Mouse (Mus musculus): Measurements from ENCODE around the gene Tnfsfm13.
"Not testable (repeated sequence)": the region's sequence is repeated elsewhere in the genome, so short reads cannot be mapped to it uniquely, and the experiment has no call there.

Tnfsfm13 gene

DNA sequence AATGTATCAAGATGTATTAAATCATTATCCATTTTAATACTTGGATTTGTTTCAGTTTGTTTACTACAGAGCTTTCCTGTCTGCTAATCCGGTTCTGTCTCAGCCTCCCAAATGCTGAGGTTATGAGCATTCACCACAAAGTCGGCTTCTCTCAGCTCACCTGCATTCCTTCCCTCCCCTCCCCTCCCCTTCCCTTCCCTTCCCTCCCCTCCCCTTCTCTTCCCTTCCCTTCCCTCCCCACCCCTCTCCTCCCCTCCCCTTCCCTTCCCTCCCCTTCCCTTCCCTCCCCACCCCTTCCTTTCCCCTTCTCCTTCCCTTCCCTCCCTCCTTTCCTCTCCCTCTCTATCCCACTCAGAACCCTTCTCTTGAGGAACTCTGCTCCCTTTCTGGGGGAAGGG is 8.7 kb upstream of the Tnfsfm13 start:
- CTCF ChIA-PET = no interaction called here

DNA sequence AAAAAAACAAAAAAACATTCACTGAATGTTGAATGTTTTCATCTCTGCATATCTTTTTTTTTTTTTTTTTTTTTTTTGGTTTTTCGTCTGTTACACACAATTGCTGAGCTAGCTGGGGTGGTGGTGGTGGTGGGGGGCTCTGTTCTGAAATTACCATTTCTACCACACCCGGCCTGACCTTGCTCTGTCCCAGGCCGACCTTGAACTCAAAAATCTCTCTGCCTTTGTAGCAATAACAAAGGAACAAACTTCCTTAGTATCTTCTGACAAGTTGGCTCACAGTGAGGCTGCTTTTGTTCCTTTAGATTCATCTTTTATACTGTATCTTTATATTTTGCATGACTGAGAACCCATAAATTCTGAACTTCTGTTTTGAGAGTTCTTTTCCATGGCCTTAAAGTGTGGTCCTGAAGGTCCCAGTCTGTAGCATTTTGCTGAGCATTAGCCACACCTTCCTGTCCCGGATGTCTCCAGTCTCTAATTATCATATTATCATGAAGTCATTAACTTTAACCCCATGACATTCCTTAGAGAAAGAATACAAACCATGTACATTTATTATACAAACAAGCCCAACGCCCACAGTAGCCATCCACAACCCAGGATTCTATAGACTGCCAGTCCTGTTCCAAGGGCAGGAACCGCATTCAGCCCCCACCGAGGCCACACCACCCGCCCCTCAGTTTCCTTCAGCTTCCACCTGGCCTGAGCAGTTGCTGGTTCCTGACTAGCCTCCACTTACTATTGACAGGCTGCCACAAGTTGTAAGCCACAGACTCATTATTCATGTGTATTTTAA is 8.1 kb upstream of the Tnfsfm13 start:
- CTCF ChIA-PET = interaction anchor here (0.6 kb wide), 1 partner anchor 844 kb away, joined by 5 read pairs; no protein-coding TSS in a partner anchor

DNA sequence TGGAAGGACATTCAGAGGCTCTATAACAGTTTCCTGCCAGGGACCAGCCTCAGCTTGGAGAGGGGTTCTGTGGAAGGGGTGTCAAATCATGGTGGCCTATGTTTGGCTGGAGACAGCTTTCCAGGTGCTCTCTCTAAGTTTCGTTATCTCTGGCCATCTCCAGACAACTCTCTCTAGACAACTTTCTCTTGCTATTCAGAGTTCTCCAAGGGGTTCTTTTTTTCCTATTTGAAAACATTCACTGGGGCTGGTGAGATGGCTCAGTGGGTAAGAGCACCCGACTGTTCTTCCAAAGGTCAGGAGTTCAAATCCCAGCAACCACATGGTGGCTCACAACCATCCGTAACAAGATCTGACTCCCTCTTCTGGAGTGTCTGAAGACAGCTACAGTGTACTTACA is 7.5 kb upstream of the Tnfsfm13 start:
- CTCF ChIA-PET = interaction anchor here (0.6 kb wide), 1 partner anchor 845 kb away, joined by 5 read pairs; no protein-coding TSS in a partner anchor

DNA sequence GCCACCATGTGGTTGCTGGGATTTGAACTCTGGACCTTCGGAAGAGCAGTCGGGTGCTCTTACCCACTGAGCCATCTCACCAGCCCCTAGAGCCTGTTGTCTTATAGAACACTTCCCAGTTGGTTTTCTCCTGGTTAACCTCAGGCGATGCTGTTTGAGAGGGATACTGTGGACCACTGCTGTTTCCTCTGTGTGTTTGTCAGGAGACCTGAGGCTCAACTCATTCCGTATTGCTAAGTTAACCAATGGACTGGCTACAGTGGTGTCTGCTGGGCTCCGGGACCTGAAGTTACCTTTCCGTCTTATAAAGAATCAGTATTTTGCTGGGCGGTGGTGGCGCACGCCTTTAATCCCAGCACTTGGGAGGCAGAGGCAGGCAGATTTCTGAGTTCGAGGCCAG is 7.0 kb upstream of the Tnfsfm13 start:
- CTCF ChIA-PET = not testable (repeated sequence)

DNA sequence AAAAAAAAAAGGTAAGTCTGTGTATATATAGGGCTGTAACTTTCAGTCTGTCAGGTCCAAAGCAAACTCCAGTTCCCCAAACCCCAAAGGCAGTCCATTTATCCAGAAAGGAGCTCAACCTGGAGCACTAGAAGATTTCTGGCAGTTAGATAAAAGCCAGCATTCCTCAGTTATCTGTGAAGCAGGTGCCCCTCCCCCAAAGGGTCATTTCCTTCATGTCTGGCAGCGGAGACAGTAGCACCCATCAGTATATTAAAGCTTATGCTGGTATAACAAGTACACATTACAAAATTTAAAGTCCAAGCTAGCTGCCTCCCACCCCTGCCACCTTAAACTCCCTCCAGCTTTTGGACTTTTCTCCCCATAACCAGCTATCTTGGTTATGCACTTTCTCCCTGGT is 3.7 kb upstream of the Tnfsfm13 start:
- CTCF ChIA-PET = no interaction called here

DNA sequence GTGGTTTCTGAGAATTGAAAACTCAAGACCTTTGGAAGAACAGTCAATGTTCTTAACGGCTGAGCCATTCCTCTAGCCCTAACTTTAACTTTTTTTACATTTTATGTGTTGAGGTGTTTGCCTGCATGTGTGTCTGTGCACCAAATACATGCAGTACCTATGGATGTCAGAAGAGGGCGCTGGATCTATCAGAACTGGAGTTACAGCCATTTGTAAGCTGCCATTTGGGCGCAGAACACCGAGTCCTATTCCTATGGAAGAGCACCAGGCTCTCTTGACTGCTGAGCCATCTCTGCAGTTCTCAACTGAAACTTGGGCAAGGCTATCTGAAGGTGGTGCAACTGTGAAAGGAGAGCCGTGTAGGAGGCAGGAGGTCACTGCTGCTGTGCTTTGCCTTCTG is 2.7 kb upstream of the Tnfsfm13 start:
- CTCF ChIA-PET = interaction anchor here (0.5 kb wide), 1 partner anchor 808 kb away, joined by 3 read pairs; no protein-coding TSS in a partner anchor

DNA sequence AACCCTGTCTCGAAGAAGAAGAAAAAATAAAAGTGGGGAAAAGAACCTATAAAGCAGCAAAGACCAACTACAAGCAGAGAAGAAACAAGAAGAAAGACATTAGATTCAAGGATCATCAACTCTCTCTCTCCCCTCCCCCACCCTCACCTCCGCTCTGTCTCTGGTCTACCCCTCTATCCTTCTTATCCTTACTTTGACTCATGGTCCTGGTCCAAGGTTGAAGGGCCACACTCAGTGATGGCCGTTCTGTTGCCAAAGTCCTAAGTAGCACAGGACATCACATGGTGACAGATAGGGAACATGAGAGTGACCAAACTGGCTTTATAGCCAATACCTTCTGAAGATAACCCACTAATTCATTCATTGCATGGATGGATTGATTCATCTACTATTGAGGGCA is 1.5 kb upstream of the Tnfsfm13 start:
- CTCF ChIA-PET = no interaction called here

DNA sequence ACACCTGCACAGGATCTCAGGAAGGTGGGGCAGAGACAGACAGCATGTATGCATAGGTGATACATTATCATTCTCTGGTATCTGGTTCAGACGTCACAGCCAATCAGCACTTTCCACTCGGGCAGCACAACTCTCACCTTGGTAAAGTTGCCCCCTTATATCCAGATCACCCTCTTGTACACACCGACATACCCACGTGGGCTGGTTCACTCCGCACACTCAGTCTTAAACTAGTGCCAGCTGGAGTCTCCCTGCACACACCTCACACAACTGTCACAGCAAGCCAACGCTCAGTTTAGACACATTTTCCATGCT is 895 bp downstream of the Tnfsfm13 start:
- CTCF ChIA-PET = no interaction called here

DNA sequence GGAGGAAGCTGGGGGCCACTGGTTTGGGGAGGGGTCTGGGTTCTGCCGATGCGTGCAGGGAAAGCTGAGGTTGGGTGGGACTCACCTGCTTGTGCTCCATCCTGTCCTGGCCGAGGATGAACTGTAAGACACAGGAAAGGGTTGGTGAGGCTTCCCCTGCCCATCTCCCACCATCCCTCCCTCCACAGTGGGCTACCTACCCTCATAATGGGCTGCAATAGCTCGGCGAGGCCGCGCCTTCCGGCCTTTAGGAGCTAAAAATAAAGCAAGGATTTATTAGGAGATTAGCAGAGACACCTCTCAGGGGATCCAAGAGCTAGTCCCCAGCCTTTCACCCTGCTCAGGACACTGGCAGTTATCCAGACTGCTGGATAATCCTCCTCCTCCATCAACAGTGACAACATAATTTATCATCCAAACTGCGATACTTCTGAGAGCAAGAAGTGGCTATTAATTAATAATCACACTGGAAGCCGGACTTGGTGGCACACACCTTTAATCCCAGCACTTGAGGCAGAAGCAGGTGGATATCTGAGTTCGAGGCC is 2.4 kb downstream of the Tnfsfm13 start:
- CTCF ChIA-PET = no interaction called here

DNA sequence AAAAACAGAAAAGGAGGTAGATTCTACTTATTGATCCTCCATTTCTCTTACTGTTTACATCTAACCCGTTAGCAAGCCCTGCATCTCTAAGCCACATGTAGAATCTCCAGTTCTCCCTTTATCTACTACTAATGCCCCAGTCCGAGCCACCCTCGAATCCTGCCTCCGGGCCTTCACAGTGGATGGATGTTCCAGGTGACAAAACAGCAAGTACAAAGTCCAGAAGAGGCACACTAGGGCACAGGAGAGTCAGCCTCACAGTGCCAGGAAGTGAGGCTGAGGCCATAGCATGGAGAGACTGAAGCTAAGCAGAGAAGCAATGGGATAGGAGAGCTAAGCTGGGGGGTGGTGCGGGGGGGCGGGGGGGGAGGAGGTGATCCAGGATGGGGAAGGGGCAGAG is 3.0 kb downstream of the Tnfsfm13 start:
- CTCF ChIA-PET = no interaction called here

DNA sequence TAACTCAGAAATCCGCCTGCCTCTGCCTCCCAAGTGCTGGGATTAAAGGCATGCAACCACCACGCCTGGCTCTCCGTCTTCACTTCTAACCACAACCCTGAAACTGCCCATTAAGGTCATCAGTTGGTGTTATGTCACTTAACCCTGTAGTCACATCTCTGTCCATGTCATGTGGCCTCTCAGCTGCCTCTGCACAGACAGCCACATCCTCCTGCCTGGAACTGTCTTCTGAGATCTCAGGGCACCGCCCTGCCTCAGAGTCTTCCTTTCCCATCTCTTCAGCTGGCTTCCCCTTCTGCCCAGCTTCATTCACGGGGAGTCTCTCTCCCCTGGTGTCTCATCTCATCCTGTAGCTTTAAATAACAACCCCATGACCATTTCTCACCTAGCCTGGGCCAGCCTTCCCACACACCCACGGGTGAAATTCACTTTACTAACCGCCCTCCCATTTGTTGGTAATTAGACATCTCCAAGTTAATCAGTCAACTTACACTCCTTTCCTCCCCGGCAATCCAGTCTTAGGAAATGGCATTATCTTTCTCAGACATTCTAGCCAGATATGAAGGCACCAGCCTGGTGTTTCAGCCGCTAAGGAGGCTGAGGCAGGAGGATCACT is 3.6 kb downstream of the Tnfsfm13 start:
- CTCF ChIA-PET = interaction anchor here (0.6 kb wide), 1 partner anchor 320 kb away, joined by 3 read pairs; no protein-coding TSS in a partner anchor

DNA sequence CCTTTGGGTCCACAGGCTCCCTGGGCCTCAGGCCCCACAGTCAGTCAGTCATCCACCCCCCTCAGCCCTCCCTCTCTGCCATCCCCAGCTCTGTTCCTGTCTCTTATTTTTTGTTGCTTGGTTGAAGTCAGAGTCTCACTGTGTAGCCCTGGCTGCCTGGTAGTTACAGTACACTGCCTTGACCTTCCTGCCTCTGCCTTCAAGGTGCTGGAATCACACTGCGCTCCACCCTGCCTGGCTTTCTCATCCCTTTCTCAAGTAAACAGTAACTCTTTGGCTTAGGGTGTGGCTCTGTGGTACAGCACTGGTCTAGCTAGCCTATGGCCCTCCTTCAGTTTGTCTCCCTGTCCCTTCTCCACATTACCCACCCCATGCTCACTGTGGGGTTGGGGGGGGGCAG is 6.0 kb downstream of the Tnfsfm13 start:
- CTCF ChIA-PET = no interaction called here

DNA sequence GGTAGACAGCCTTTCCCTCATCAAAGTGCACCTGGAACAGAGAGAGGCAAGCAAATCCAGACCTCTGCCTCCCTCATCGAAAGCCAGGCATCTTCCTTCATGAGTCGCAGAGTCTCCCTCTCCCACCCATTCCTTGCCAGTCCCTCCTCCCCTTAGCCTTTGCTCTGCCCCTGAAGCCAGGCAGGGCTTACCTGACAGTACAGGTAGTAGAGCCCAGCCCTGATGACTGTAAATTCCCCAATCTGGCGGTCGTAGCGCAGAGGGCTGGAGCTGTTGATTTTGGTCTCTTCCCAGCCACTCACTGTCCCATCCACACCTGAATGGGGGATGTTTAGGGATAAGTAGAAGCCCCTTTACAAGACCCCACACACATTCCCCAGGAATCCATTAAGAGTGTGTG is 8.8 kb downstream of the Tnfsfm13 start:
- CTCF ChIA-PET = no interaction called here

DNA sequence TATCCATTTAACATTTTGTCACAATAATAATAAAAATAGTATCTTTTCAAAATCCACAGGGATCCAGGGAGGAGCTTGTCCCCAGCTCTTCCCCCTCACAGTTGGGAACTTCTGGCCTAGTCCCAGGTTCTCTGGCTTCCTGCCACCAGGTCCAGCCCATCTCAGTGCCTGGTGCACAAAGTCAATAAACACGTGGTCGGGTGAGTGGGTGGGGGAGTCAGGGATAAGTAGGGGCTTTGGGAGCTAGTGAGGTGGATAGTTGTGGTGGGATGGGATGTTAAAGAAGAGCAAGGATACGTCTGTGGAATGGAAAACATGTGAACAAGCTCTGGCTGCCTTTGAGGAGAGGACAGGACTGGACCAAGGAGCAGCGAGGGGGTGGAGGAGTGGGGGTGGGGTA is 9.5 kb downstream of the Tnfsfm13 start:
- CTCF ChIA-PET = interaction anchor here (0.5 kb wide), 1 partner anchor 70 kb away, joined by 3 read pairs; no protein-coding TSS in a partner anchor

DNA sequence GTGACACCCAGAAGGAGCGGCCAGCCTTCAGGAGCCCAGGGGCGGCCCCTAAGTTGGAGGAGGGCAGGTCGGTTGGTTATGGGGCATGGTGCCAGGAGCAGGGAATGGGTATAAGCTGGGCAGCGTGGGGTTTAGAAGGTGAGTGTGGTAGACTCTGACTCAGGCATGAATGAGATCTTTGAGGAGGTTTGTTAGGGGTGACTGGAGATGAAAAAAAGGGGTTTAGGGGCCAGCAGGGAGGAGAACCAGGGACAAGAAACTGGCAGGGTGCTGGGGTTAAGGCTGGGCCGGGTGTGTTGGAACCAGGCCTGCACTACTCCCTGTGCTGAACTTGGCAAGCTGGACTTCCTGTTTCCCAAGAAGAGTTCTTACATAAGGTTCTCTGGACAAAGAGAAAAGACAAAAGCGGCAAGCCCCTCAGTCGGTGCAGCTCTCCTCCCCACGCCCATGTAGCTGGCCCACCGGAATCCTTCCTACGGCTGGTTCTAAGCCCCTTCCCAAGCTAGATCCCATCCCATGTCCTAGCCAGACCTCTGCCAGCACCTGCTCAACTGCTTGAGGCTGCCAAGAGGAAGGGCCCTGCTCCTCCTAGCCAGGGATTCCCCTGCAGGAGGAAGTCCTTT is 10.3 kb downstream of the Tnfsfm13 start, which contains the start of gene Tnfsf13:
Gene Tnfsf13, minus strand, starts transcription at position 259 of the 623 bp plus-strand sequence.
- CTCF ChIA-PET = interaction anchor here (0.5 kb wide), 1 partner anchor 27 kb away, joined by 3 read pairs; no protein-coding TSS in a partner anchor

DNA sequence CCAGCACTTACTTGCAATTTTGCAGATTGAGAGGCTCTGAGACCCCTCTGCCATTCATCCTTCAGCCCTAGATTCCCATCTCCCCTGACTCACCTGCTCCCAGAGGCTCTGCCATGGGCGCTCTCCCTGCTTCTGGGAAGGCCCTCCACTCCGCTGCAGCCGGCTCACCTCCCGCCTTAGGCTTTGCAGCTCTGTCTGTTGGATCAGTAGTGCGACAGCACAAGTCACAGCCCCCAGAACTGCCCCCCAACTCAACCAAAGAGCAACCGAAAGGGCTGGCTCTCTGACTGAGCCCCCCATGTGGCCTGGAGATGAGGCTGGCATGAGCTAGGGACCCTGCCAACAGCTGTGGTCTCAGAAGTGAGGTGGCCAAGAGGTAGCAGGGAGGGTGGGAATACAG is 11.0 kb downstream of the Tnfsfm13 start:
- CTCF ChIA-PET = no interaction called here

DNA sequence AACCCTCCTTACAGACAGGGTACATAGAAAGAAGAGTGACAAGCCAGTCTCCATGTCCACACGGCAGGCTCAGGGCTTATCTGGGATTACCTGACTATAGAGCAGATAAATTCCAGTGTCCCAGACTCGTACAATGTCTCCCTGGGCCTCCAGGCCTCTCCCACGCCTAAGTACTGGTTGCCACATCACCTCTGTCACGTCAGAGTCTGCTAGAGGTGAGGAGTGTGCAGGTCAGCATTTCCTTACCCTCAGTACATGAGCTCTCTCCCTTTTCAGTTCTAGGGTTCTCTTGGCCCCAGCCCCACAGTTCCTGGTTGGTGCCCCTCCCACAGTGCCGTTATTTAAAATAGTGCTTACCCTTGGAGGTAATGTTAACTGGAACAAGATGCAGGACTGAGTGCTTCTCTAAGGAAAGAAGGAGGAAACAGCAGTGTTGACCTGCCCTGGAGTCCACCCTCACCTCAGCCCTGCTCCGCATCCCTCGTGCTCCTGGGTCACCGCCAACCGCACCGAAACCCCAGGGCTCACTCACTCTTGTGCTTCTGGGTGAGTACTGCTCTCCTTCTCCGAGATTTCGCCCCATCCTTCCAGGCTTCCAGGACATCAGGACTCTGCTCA is 11.7 kb downstream of the Tnfsfm13 start:
- CTCF ChIA-PET = no interaction called here

DNA sequence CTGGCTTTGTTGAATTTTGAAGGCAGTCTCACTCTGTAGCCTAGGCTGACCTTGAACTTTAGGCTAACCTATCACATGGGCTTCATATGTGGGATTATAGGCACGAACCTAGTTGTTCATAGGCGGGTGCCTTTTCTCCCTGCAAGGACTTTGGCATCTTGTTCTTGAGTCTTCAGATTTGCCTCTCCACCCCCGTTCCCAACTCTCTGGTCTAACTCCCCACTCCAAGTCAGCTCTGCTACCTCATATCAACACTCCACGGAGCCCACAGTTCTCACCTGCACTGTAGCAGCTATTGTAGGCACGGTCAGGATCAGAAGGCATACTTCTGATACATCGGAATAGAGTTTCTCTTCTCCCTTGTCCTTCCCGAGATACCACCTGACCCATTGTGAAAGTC is 12.3 kb downstream of the Tnfsfm13 start:
- CTCF ChIA-PET = interaction anchor here (1.0 to 1.1 kb wide), 2 partner anchors 51 to 153 kb away, joined by 3 read pairs; no protein-coding TSS in a partner anchor

DNA sequence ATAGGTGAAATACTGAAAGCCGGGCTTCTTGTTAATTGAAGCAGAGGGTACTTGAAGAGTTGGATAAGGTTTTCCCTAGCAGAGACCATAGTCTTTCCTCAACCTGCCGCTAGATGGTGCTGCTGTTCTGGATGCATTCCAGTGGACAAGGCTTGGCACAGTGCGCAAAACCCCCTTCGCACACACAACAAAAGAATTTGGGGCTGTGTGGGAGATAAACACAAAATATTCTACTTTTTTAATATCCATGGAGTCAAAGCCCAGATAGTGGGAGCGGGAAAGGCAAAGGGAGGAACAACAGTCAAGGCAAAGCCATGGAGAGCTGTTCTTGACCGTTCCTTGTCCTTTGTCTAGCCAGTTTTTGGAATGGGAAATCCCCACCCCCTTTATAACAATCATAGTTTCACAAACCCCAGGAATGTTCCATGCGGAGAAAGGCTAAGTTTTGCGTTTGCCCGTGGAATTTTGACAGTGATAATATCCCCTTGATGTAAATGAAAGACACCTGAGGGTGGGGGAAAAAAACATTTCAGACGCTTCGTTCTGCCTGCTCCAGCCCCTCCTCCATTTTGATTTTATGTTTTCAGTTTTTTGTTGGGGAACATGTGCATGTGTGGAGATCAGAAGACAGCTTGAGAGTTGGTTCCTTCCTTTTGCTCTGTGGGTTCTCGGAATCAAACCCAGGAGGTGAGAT is 12.9 kb downstream of the Tnfsfm13 start:
- CTCF ChIA-PET = interaction anchor here (0.5 to 1.1 kb wide), 3 partner anchors 41 to 154 kb away, joined by 3 to 6 read pairs (median 3); no protein-coding TSS in a partner anchor

DNA sequence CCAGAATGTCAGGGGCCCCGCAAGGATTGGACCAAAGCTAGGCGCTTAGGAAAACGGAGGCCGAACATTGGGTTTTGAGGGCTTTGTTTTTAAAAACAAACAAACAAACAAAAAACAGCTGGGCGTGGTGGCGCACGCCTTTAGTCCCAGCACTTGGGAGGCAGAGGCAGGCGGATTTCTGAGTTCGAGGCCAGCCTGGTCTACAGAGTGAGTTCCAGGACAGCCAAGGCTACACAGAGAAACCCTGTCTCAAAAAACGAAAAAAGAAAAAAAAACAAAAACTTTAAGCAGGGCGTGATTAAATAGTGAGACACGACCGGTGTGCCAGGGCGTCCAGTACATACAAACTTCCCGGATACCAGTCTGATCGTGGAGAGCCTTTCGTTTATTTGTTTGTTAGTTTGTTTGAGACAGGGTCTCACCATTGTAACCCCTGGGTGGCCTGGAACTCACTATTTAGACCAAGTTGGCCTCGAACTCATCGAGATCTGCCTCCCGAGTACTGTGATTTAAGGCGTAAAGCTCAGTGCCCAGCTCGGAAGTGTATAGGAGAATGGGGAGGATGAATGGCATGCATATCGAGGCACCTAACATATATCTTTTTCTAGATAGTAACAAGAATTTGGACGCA is 13.6 kb downstream of the Tnfsfm13 start:
- CTCF ChIA-PET = interaction anchor here (0.5 to 1.0 kb wide), 3 partner anchors 41 to 114 kb away, joined by 3 to 6 read pairs (median 3); no protein-coding TSS in a partner anchor

Data from spleen, embryonic (tissue).